6 mouse cellular contexts compared by ENCODE assay signal in the genomic region with DNA sequence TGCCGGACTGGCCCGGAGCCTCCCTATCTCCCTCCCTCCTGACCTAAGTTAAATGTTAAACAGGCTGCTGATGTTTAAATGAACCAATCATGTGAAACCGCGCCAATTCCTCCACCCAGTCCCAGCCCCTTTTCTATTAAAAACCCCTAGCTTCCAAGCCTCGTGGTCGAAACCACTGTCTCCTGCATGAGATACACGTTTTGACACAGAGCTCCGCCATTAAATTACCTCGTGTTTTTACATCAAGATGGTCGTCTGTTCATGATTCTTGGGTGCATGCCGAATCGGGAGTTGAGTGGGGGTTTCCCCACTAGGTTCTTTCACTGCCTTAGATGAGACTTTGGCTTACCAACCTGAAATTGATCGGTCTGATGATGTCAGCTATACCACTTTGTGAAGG. TPM values are rescaled to one million over a fixed set of nuclear protein-coding genes. Genes with fewer than 3 reads are reported as not detected.
DNase-seq lines count a peak whose midpoint lies in the region; ATAC-seq and TF ChIP-seq lines count a peak whose summit lies in the region.
"Not testable (repeated sequence)": the region's sequence is repeated elsewhere in the genome, so short reads cannot be mapped to it uniquely, and the experiment has no call there.
"Had no signal": no experiment of that assay in that cellular context is flagged by ENCODE, and none has a peak within 500 bp of the region (broad histone marks: within the 10 kb centered on the region; RNA-seq: fewer than 3 reads in every experiment).

No protein-coding gene starts in this region.

- ATAC-seq in midbrain, embryonic 11.5 days (ENCODE audit: low FRiP score): not testable (repeated sequence)

- WGBS in midbrain, embryonic 11.5 days: 96% methylated on average over 13 of the region's 13 CpGs

- not testable (repeated sequence) for DNase-seq in ES-E14 (ENCODE audit: low read depth, low spot score)
- peak; percentile 75 for DNase-seq in heart, adult 11 months
- peak; percentile 56 for DNase-seq in midbrain, embryonic 11.5 days (ENCODE audit: low spot score, missing footprints)

- TF ChIP-seq CTCF in ES-Bruce4 (IDR thresholded peaks at IDR 0.05; ENCODE audit: low read depth, low read length): not testable (repeated sequence)

- H3K9me3 ChIP-seq in ES-Bruce4 (replicated peaks; ENCODE audit: control insufficient read depth, insufficient read depth, low read length, poor library complexity, severe bottlenecking): peaks cover 13% of the 10 kb centered on the region
- H3K9me3 ChIP-seq in ES-E14 (ENCODE audit: control insufficient read depth, insufficient read depth, low read depth, low read length); midbrain, embryonic 11.5 days (ENCODE audit: control insufficient read depth, low read length): not testable (repeated sequence)

- TF ChIP-seq POLR2A in ES-Bruce4 (IDR thresholded peaks at IDR 0.05; ENCODE audit: insufficient read depth, low read length): not testable (repeated sequence)

- not testable (repeated sequence) for H3K4me2 ChIP-seq in midbrain, embryonic 11.5 days

- H3K9ac ChIP-seq in ES-Bruce4 (ENCODE audit: low read depth, poor library complexity, severe bottlenecking); ES-E14 (ENCODE audit: insufficient read depth, low read depth, low read length, poor library complexity, severe bottlenecking); midbrain, embryonic 11.5 days (ENCODE audit: low read length): not testable (repeated sequence)

- H3K27me3 ChIP-seq in ES-Bruce4 (ENCODE audit: control insufficient read depth, insufficient read depth, low read length, poor library complexity, severe bottlenecking); midbrain, embryonic 11.5 days (ENCODE audit: control insufficient read depth, insufficient read depth, low read length): not testable (repeated sequence)

- TF ChIP-seq EP300 in ES-Bruce4 (IDR thresholded peaks at IDR 0.05; ENCODE audit: insufficient read depth, low read depth, low read length): not testable (repeated sequence)

- not testable (repeated sequence) for H3K4me3 ChIP-seq in ES-Bruce4 (ENCODE audit: low read depth, low read length); ES-E14 (ENCODE audit: insufficient read depth in 1 of 2, low read depth in 1 of 2, low read length in 2 of 2, poor library complexity in 1 of 2, severe bottlenecking in 1 of 2); midbrain, embryonic 11.5 days (ENCODE audit: low read depth, low read length)

- peaks cover 10% of the 10 kb centered on the region for H3K36me3 ChIP-seq in ES-Bruce4 (ENCODE audit: control insufficient read depth, insufficient read depth, low read length, poor library complexity, severe bottlenecking)
- H3K36me3 ChIP-seq in ES-E14 (ENCODE audit: control insufficient read depth, insufficient read depth, low read length, poor library complexity, severe bottlenecking); midbrain, embryonic 11.5 days (ENCODE audit: control insufficient read depth, insufficient read depth, low read length): not testable (repeated sequence)

- H3K27ac ChIP-seq in ES-Bruce4 (ENCODE audit: insufficient read depth, low read length) (peak overlapping the region; percentile 89), ES-E14 (ENCODE audit: insufficient read depth, low read depth, low read length, poor library complexity, severe bottlenecking) (peak overlapping the region; percentile 53; the same call in 1 of the 2 replicates)
- not testable (repeated sequence) for H3K27ac ChIP-seq in midbrain, embryonic 11.5 days (ENCODE audit: low read depth, low read length)

- not testable (repeated sequence) for H3K4me1 ChIP-seq in ES-Bruce4 (ENCODE audit: control insufficient read depth, insufficient read depth, low read length); ES-E14 (ENCODE audit: control insufficient read depth in 2 of 2, insufficient read depth in 2 of 2, low read length in 2 of 2, poor library complexity in 1 of 2); midbrain, embryonic 11.5 days (ENCODE audit: control insufficient read depth, insufficient read depth, low read length)

- in situ Hi-C loops in ES-E14 (cut with MboI; ENCODE audit: low sequenced_read_pairs in 2 of 2, unreplicated experiment in 2 of 2): not testable (repeated sequence)

RNA-seq across cellular contexts. Expression of a gene that starts 5.3 kb away (rescaled TPM):
- 59.2 and 64.2 TPM in 2 replicates for polyA plus RNA-seq in ES-Bruce4 (2011; ENCODE audit: insufficient read depth, insufficient read length, low read depth, missing spikeins)
- 12.4 and 13.9 TPM in 2 replicates for total RNA-seq in ES-E14 (2012; rRNA removed)
- polyA plus RNA-seq in midbrain, embryonic 11.5 days (2014; fragmentation: Nextera tagmentation; extraction: Ambion mirVana): 6.9 and 7.2 TPM in 2 replicates
- polyA plus RNA-seq: activated CD4-positive, CD25-positive, alpha-beta regulatory T cell, adult 4 months; CD4-positive, CD25-positive, alpha-beta regulatory T cell, adult 4 months had no signal
